Mouse (Mus musculus): ENCODE data around the gene Bax. TPM values are rescaled to one million over a fixed set of nuclear protein-coding genes. Genes with fewer than 3 reads are reported as not detected.
A peak's percentile ranks its signal among the peaks of the same experiment; 100 is the strongest.

The Bax gene
- polyA plus RNA-seq, 1 experiment from 2014 or later = 243 TPM

DNA sequence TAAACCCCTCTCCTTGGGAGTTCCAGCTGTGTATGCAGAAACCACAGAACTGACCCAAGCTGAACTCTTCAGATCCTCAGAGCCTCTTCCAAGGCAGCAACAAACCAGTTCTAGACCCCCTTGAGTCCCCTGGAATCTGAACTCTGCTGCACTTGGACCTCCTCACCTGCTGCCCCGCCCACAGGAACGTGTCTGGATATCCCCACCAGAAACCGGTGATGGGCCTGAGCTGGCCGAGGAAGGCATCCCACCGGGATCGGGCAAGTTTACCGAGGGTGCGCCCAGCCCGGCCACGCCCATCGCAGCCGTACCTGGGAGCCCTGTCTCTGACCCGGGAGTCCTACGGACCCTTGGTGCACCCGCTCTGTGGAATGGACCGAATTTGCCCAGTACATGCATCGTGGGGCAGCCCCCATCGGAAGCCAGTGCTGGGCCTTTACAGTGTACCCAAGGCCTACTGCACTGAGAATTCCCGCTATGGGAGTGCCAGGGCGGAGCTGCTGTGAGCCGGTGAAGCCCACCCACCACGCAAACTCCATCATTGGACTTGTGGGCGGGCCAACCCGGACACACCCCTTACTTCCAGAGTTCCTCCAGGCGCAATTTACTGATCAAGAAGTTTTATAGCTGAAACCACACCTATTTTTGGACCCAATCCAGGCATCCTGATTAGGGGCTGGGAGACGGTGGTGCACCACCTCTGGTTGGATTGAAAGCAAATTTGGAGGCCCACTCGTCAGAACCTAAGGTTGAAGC is 46.7 kb downstream of the Bax start:
- H3K4me1 ChIP-seq = peaks cover 34% of the 10 kb centered on the region
- peaks cover 75% of the 10 kb centered on the region for H3K27me3 ChIP-seq (replicated peaks; ENCODE audit: low read depth, poor library complexity, severe bottlenecking)
- H3K27ac ChIP-seq (replicated peaks) = no peak overlapping the region
- peak overlapping the region; percentile 22; the same call in 1 of the 2 replicates for H3K4me3 ChIP-seq
- H3K9me3 ChIP-seq = no peaks in the 10 kb centered on the region
- WGBS = 14% methylated on average over 27 of the region's 27 CpGs
- H3K36me3 ChIP-seq (replicated peaks) = peaks cover 50% of the 10 kb centered on the region
- peak; percentile 49 for DNase-seq (ENCODE audit: low spot score)

DNA sequence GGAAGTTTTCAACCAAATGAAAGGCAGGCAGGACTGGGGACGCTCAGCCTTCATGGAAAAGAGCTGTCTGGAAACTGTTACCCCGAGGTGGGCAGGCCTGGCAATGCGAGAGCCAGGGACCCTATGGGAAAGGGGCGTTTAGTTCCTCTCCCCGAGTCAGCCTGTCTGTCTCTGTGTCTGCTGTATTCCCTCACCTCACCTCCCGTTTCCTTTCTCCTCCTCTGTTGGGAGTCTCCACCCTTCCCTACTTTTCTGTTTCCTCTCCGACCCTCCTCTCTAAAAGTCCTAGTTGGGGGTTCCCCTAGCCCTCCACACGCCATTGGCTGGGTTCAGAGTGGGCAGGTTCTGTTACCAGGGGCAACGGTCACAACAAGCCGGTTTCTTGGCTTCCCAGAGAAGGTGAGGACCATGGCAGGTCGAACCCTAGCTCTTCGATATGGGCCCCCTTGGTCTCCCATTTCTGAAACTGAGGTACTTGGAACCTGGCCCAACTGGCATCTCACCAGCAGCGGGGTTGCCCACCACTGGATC is 48.7 kb downstream of the Bax start:
- Histone ChIP-seq H3K4me1 (peaks cover 53% of the 10 kb centered on the region), H3K36me3 (replicated peaks) (peaks cover 30% of the 10 kb centered on the region), H3K27me3 (replicated peaks; ENCODE audit: low read depth, poor library complexity, severe bottlenecking) (peaks cover 96% of the 10 kb centered on the region), H3K27ac (replicated peaks) (no peak overlapping the region), H3K4me3 (peak overlapping the region; percentile 34), H3K9me3 (no peaks in the 10 kb centered on the region)
- WGBS = 14% methylated on average over 13 of the region's 13 CpGs
- DNase-seq (ENCODE audit: low spot score) = peak; percentile 51

DNA sequence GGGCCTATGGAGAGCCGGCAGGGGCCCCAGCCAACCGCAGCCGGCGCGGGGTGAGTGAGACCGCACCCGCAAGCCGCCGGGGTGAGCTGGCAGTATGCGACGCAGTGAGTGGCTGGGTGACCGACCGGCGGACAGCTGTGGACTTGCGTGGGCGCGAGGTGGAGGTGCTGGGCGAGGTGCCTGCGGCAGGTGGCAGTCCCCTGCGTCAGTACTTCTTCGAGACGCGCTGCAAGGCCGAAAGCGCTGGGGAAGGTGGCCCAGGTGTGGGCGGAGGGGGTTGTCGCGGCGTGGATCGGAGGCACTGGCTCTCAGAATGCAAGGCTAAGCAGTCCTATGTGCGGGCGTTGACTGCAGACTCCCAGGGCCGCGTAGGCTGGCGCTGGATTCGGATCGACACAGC is 51.1 kb downstream of the Bax start:
- H3K4me3 ChIP-seq = peak overlapping the region; percentile 40

DNA sequence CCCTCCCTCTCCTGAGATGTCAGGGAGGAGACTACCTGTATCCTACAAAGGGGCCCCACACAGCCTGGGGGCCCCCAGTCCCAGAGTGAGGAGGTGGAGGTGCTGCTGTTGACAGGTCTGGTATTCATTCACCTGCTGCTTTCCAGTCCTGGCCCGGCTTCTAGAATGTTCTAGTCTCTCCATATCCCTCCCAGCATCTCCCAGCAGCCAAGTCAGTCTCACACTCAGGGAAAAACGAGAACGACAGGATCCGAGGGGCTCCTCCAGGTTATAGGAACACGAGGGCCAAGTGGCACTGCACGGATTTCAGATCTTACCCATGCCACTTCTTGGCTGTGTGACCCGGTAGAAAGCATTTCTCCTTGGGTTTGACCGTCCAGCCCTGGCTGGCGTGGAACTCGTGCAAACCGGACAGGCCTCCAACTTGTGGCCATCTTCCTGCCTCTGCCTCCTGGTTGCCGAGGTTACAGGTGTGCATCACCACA is 51.9 kb downstream of the Bax start:
- no peaks in the 10 kb centered on the region for H3K9me3 ChIP-seq
- peaks cover 44% of the 10 kb centered on the region for H3K4me1 ChIP-seq
- H3K36me3 ChIP-seq (replicated peaks) = no peaks in the 10 kb centered on the region
- DNase-seq (ENCODE audit: low spot score) = peak; percentile 36
- H3K27ac ChIP-seq (replicated peaks) = no peak overlapping the region; the same call in 1 of the 2 replicates
- peaks cover 100% of the 10 kb centered on the region for H3K27me3 ChIP-seq (replicated peaks; ENCODE audit: low read depth, poor library complexity, severe bottlenecking)
- 44% methylated on average over 12 of the region's 12 CpGs for WGBS
- H3K4me3 ChIP-seq = peak overlapping the region; percentile 70; the same call in 1 of the 2 replicates

More for the DNA sequence above, 51.1 kb downstream of the Bax start:
- no peak for DNase-seq (ENCODE audit: low spot score)
- Histone ChIP-seq H3K36me3 (replicated peaks) (peaks cover 6% of the 10 kb centered on the region), H3K27ac (replicated peaks) (peak overlapping the region; percentile 4; the same call in 1 of the 2 replicates), H3K27me3 (replicated peaks; ENCODE audit: low read depth, poor library complexity, severe bottlenecking) (peaks cover 100% of the 10 kb centered on the region), H3K4me1 (peaks cover 52% of the 10 kb centered on the region), H3K9me3 (no peaks in the 10 kb centered on the region)
- 13% methylated on average over 37 of the region's 37 CpGs for WGBS

DNA sequence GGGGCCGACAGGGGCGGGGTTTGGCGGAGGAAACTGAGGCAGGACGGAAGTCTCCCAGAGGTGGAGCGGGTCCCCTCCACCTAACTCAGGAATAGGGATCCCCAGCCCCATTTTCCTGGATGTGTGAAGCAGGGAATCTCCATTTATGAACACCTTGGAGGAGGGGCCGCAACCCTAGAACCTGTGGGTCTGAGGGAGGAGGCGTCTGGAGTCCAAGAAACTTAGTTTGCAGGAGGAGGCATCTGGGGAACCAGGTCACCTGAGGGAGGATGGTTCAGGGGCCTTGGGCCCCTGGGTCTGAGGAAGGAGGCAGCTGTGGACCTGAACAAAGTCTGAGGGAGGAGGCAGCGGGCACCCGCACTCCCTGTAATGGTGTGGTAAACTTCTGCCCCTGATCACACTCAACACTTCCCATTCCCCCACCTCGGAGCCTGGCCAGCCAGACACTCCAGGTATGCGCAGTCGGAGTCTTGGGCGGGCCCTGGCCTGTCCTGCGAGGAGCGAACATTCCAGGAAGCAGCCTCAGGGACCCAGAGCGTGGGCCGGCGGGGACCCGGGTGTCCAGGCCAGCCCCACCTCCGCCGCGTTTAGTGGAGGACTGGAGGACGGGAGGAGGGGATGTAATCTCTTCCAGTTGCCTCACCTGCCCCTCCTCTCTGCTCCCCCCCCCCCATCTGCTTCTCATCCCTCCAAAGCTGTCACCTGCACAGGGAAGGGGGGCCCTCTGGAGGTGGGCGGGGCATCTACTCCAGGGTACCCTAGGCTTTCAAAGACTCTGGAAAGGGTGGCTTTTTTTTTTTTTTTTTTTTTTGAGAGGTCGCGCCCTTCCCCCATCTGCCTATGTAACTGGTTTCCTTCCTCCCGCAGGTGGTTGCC is 52.6 kb downstream of the Bax start:
- no peaks in the 10 kb centered on the region for H3K9me3 ChIP-seq
- peak overlapping the region; percentile 70 for H3K4me3 ChIP-seq
- peak overlapping the region; percentile 77 for H3K27ac ChIP-seq (replicated peaks)
- DNase-seq (ENCODE audit: low spot score) = peak; percentile 71
- peaks cover 100% of the 10 kb centered on the region for H3K27me3 ChIP-seq (replicated peaks; ENCODE audit: low read depth, poor library complexity, severe bottlenecking)
- WGBS = 1% methylated on average over 27 of the region's 27 CpGs
- H3K36me3 ChIP-seq (replicated peaks) = no peaks in the 10 kb centered on the region
- H3K4me1 ChIP-seq = peaks cover 42% of the 10 kb centered on the region

DNA sequence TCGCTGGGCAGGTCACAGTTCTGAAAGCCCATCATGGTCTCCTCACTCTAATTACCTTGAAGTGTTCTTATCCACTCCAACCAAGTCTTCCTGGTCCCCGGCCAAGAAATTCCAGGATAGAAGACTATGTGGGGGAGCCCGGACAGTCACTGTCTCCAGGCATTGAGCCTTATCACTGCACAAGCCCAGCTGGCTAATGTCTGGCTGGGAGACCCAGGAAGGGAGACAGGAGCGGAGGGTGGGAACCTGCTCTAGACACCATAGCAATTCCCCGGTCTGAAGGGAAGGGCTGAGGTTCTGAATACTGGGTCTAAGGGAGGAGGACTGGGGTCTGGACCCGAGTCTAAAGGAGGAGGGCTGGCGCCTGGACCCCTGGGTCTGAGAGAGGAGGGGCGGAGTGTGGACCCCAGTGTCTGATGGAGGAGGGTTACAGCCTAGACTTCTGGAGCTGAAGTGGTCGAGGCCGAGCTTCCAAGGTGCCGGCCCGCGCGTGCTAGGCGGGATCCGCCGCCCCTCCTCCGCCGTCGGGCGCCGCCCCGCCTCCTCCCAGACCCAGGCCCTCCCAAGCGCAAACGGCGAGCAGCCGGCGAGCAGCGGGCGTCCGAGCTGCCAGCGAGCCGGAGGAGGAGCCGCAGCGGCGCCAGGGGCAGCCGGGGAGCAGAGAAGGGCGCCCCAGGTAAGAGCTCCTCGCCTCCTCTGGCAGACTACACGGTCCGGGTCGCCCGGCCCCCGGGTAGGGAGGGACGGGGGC is 53.4 kb downstream of the Bax start, which contains the start of gene Ntf5:
Gene Ntf5, plus strand, starts transcription at position 583 of the 751 bp plus-strand sequence.
- DNase-seq (ENCODE audit: low spot score) = peak; percentile 77
- peak within 1 kb of the TSS; percentile 77 for H3K27ac ChIP-seq (replicated peaks)

DNA sequence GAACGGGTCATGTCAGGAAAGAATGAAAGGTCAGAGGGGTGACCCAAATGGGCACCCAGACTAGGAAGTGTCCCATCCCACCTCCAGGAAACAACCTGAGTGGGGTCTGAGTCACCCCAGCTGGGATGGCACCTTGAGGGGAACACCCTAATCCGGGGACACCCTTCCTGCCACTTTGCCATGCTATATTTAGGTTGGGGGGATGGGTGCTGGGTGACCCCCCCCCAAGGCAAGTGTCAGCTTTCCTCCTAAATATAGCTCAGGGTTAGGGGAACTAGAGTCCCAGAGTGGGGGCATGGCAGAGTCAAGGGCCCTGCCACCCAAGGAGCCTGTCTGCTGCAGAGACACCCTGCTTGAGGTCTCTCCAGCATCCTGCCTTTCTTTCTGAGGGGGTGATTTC is 54.3 kb downstream of the Bax start:
- Histone ChIP-seq H3K9me3 (no peaks in the 10 kb centered on the region), H3K36me3 (replicated peaks) (no peaks in the 10 kb centered on the region), H3K27ac (replicated peaks) (no peak overlapping the region), H3K4me1 (peaks cover 29% of the 10 kb centered on the region), H3K4me3 (no peak overlapping the region), H3K27me3 (replicated peaks; ENCODE audit: low read depth, poor library complexity, severe bottlenecking) (peaks cover 100% of the 10 kb centered on the region)
- 85% methylated on average over 2 of the region's 2 CpGs for WGBS
- DNase-seq (ENCODE audit: low spot score) = no peak

More for the DNA sequence above, 53.4 kb downstream of the Bax start, which contains the start of gene Ntf5:
- H3K27me3 ChIP-seq (replicated peaks; ENCODE audit: low read depth, poor library complexity, severe bottlenecking) = peaks cover 100% of the 10 kb centered on the region
- peaks cover 38% of the 10 kb centered on the region for H3K4me1 ChIP-seq
- 4% methylated on average over 45 of the region's 45 CpGs for WGBS
- no peaks in the 10 kb centered on the region for H3K9me3 ChIP-seq
- no peaks in the 10 kb centered on the region for H3K36me3 ChIP-seq (replicated peaks)
- peak within 1 kb of the TSS; percentile 70 for H3K4me3 ChIP-seq

Small RNA genes lying within 50 kb of the gene (microRNA-seq; reads per million reads assigned to microRNA genes)
- 1.8 reads per million for gene Gm22133

Other genes starting within 250 kb of the Bax start
- 0.50 and 0.88 TPM in 2 replicates for gene Cd37, start 227.8 kb downstream of the Bax start, polyA plus RNA-seq (2016; fragmentation: Nextera tagmentation; extraction: Ambion mirVana)
- 0.28 and 0.32 TPM in 2 replicates for gene Slc6a16, start 225.8 kb downstream of the Bax start, polyA plus RNA-seq (2016; fragmentation: Nextera tagmentation; extraction: Ambion mirVana)
- gene Slc6a21, start 189.4 kb downstream of the Bax start, polyA plus RNA-seq (2016; fragmentation: Nextera tagmentation; extraction: Ambion mirVana) = not detected in 2 replicates
- 10.6 and 11.3 TPM in 2 replicates for gene Trpm4, start 133.1 kb downstream of the Bax start, polyA plus RNA-seq (2016; fragmentation: Nextera tagmentation; extraction: Ambion mirVana)
- 0.31 and 0.64 TPM in 2 replicates for gene Hrc, start 131.6 kb downstream of the Bax start, polyA plus RNA-seq (2016; fragmentation: Nextera tagmentation; extraction: Ambion mirVana)
- gene Ppfia3, start 99.9 kb downstream of the Bax start, polyA plus RNA-seq (2016; fragmentation: Nextera tagmentation; extraction: Ambion mirVana) = 5.8 and 7.1 TPM in 2 replicates
- gene Lin7b, start 96.3 kb downstream of the Bax start, polyA plus RNA-seq (2016; fragmentation: Nextera tagmentation; extraction: Ambion mirVana) = 0.24 and 1.2 TPM in 2 replicates
- gene Snrnp70, start 71.2 kb downstream of the Bax start, polyA plus RNA-seq (2016; fragmentation: Nextera tagmentation; extraction: Ambion mirVana) = 285 and 287 TPM in 2 replicates
- 0.06 TPM in 1 of 2 replicates, not detected in the other for gene Kcna7, start 61.2 kb downstream of the Bax start, polyA plus RNA-seq (2016; fragmentation: Nextera tagmentation; extraction: Ambion mirVana)
- 2.8 TPM in 2 replicates for gene Ntf5, start 53.2 kb downstream of the Bax start, polyA plus RNA-seq (2016; fragmentation: Nextera tagmentation; extraction: Ambion mirVana)
- 0.24 and 0.70 TPM in 2 replicates for gene Lhb, start 46.1 kb downstream of the Bax start, polyA plus RNA-seq (2016; fragmentation: Nextera tagmentation; extraction: Ambion mirVana)
- gene Gys1, start 32.1 kb downstream of the Bax start, polyA plus RNA-seq (2016; fragmentation: Nextera tagmentation; extraction: Ambion mirVana) = 44.2 and 45.5 TPM in 2 replicates
- 227 TPM in 2 replicates for gene Ruvbl2, start 28.8 kb downstream of the Bax start, polyA plus RNA-seq (2016; fragmentation: Nextera tagmentation; extraction: Ambion mirVana)
- 5,460 and 5,734 TPM in 2 replicates for gene Ftl1, start 7.0 kb downstream of the Bax start, polyA plus RNA-seq (2016; fragmentation: Nextera tagmentation; extraction: Ambion mirVana)
- 0.93 and 1.4 TPM in 2 replicates for gene Tulp2, start 15.0 kb upstream of the Bax start, polyA plus RNA-seq (2016; fragmentation: Nextera tagmentation; extraction: Ambion mirVana)
- not detected in 2 replicates for gene Gm45808, start 19.9 kb upstream of the Bax start, polyA plus RNA-seq (2016; fragmentation: Nextera tagmentation; extraction: Ambion mirVana)
- 5.7 and 7.4 TPM in 2 replicates for gene Dhdh, start 21.9 kb upstream of the Bax start, polyA plus RNA-seq (2016; fragmentation: Nextera tagmentation; extraction: Ambion mirVana)
- 115 and 123 TPM in 2 replicates for gene Nucb1, start 43.5 kb upstream of the Bax start, polyA plus RNA-seq (2016; fragmentation: Nextera tagmentation; extraction: Ambion mirVana)
- 18.6 and 21.6 TPM in 2 replicates for gene Ppp1r15a, start 59.4 kb upstream of the Bax start, polyA plus RNA-seq (2016; fragmentation: Nextera tagmentation; extraction: Ambion mirVana)
- gene Plekha4, start 59.4 kb upstream of the Bax start, polyA plus RNA-seq (2016; fragmentation: Nextera tagmentation; extraction: Ambion mirVana) = 1.9 and 2.3 TPM in 2 replicates
- gene Hsd17b14, start 88.0 kb upstream of the Bax start, polyA plus RNA-seq (2016; fragmentation: Nextera tagmentation; extraction: Ambion mirVana) = 0.87 and 0.92 TPM in 2 replicates
- 51.1 and 51.9 TPM in 2 replicates for gene Bcat2, start 103.3 kb upstream of the Bax start, polyA plus RNA-seq (2016; fragmentation: Nextera tagmentation; extraction: Ambion mirVana)
- gene Fgf21, start 148.6 kb upstream of the Bax start, polyA plus RNA-seq (2016; fragmentation: Nextera tagmentation; extraction: Ambion mirVana) = not detected in 2 replicates
- 0.07 and 0.44 TPM in 2 replicates for gene Fut1, start 150.4 kb upstream of the Bax start, polyA plus RNA-seq (2016; fragmentation: Nextera tagmentation; extraction: Ambion mirVana)
- gene Izumo1, start 154.9 kb upstream of the Bax start, polyA plus RNA-seq (2016; fragmentation: Nextera tagmentation; extraction: Ambion mirVana) = 0.07 and 0.10 TPM in 2 replicates
- gene Rasip1, start 160.6 kb upstream of the Bax start, polyA plus RNA-seq (2016; fragmentation: Nextera tagmentation; extraction: Ambion mirVana) = 6.5 and 6.8 TPM in 2 replicates
- gene Mamstr, start 173.1 kb upstream of the Bax start, polyA plus RNA-seq (2016; fragmentation: Nextera tagmentation; extraction: Ambion mirVana) = 1.3 and 3.1 TPM in 2 replicates
- gene Fut2, start 199.5 kb upstream of the Bax start, polyA plus RNA-seq (2016; fragmentation: Nextera tagmentation; extraction: Ambion mirVana) = 0.07 and 0.16 TPM in 2 replicates
- gene Ntn5, start 217.1 kb upstream of the Bax start, polyA plus RNA-seq (2016; fragmentation: Nextera tagmentation; extraction: Ambion mirVana) = 0.28 and 0.42 TPM in 2 replicates
- 0.55 and 0.64 TPM in 2 replicates for gene Sec1, start 227.5 kb upstream of the Bax start, polyA plus RNA-seq (2016; fragmentation: Nextera tagmentation; extraction: Ambion mirVana)
- gene Car11, start 232.9 kb upstream of the Bax start, polyA plus RNA-seq (2016; fragmentation: Nextera tagmentation; extraction: Ambion mirVana) = 8.5 and 9.1 TPM in 2 replicates
- gene Dbp, start 238.2 kb upstream of the Bax start, polyA plus RNA-seq (2016; fragmentation: Nextera tagmentation; extraction: Ambion mirVana) = 3.6 and 4.3 TPM in 2 replicates
- gene Rpl18, start 248.6 kb upstream of the Bax start, polyA plus RNA-seq (2016; fragmentation: Nextera tagmentation; extraction: Ambion mirVana) = 1,168 and 1,206 TPM in 2 replicates

Data from embryonic facial prominence, embryonic 10.5 days (tissue).